Mouse (Mus musculus): Measurements from ENCODE around the gene Map4k2.

GRCm38 (mm10) chr19:6354030-6354429 lies 13.1 kb downstream of the Map4k2 start:
- no peak for TF ChIP-seq MAX (IDR thresholded peaks at IDR 0.05; ENCODE audit: low read depth)
- no peak for TF ChIP-seq MYOG (IDR thresholded peaks at IDR 0.05; ENCODE audit: control insufficient read depth in 1 of 3, insufficient read depth in 1 of 3, insufficient read length in 2 of 3, low read depth in 2 of 3)
- TF ChIP-seq POLR2A (IDR thresholded peaks at IDR 0.05; ENCODE audit: insufficient read length, low read depth) = no peak
- no peak for TF ChIP-seq POLR2AphosphoS2 (IDR thresholded peaks at IDR 0.05; ENCODE audit: insufficient read length, low read depth)
- no peak for TF ChIP-seq E2F4 (IDR thresholded peaks at IDR 0.05; ENCODE audit: insufficient read depth)
- TF ChIP-seq USF1 (IDR thresholded peaks at IDR 0.05; ENCODE audit: low read depth) = no peak
- no peak for TF ChIP-seq TCF12 (IDR thresholded peaks at IDR 0.05; ENCODE audit: insufficient read depth, poor library complexity, severe bottlenecking)
- no peak for TF ChIP-seq REST (IDR thresholded peaks at IDR 0.05; ENCODE audit: insufficient read depth, insufficient read length)
- TF ChIP-seq MYOD1 (IDR thresholded peaks at IDR 0.05; ENCODE audit: control insufficient read depth in 1 of 3, insufficient read length in 2 of 3, low read depth in 2 of 3) = no peak
- TF ChIP-seq CEBPB (IDR thresholded peaks at IDR 0.05; ENCODE audit: insufficient read depth, poor library complexity, severe bottlenecking) = no peak
- TF ChIP-seq TCF3 (IDR thresholded peaks at IDR 0.05; ENCODE audit: insufficient read length, low read depth) = no peak

All from myocyte (in vitro differentiated cells).